Mouse (Mus musculus): ENCODE measurements at regions not wholly inside any gene's neighbourhood (a gene's known extent, or its start where the extent isn't known, plus 50 kb on each side); places are given as distances from the start of the nearest gene placed in this dataset.

GRCm38 (mm10) chr4:101342071-101342762 lies 76.9 kb upstream of the Ak4 start:
- ATAC-seq (ENCODE audit: low TSS enrichment): no peak

DNA sequence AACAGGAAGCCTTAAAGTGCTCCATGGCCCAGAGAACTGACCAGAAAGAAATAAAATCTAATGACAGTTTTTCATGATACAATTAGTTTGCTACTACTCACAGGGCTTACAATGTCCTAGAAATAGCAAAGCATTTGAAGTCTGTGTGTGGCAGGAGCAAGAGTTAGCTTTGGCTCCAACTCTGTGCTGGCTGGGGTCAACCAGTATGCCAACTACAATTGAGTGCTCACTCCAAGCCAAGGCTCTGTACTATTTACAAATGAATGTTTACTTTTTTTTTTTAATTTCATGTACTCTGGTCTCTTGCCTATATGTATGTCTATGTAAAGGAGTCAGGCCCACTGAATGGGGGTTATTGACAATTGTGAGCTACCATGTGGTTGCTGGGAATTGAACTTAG lies 75.7 kb upstream of the Jak1 start:
- ATAC-seq (ENCODE audit: low TSS enrichment): no peak

GRCm38 (mm10) chr4:101338211-101338610 lies 73.1 kb upstream of the Jak1 start:
- no peak for ATAC-seq (ENCODE audit: low TSS enrichment)

- ATAC-seq (ENCODE audit: low TSS enrichment): no peak
These were observed 71.7 kb upstream of the Jak1 start for GRCm38 (mm10) chr4:101336811-101337210.

DNA sequence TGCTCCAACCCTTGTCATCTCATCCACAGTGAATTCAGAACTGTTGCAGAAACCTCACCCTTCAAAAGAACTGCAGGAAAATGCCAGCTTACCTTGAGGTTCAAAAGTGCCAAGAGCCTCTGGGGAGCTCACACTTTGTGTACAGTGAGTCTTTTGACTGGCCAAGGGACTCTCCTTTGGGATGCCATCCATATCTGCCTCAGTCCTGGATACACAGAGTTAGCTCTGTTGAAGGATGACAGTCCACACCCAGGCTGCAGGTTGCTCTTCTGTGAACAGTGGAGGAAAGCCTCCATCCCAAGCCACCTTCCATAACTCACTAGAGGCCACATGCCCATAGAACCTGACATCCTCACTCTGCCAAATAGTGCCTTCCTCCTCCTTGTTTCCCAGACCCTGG lies 71.3 kb upstream of the Jak1 start:
- ATAC-seq (ENCODE audit: low TSS enrichment): no peak

DNA sequence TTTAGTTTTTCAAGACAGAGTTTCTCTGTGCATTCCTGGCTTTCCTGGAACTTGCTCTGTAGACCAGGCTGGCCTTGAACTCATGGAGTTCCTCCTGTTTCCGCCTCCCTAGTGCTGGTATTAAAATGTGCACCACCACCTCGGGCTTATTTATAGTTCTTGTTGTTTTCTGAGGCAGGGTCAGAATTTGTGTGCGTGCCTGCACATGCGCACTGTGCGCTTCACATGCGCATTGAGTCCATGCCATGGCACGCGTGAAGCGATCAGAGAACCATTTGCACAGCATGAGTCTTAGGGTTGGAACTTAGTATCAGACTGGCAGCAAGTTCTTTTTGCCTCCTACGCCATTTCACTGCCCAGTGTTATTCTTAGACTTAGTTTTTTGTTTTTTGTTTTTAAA lies 68.8 kb upstream of the Jak1 start:
- ATAC-seq (ENCODE audit: low TSS enrichment): no peak

GRCm38 (mm10) chr4:101333036-101333435 lies 68.0 kb upstream of the Jak1 start:
- ATAC-seq (ENCODE audit: low TSS enrichment): no peak

DNA sequence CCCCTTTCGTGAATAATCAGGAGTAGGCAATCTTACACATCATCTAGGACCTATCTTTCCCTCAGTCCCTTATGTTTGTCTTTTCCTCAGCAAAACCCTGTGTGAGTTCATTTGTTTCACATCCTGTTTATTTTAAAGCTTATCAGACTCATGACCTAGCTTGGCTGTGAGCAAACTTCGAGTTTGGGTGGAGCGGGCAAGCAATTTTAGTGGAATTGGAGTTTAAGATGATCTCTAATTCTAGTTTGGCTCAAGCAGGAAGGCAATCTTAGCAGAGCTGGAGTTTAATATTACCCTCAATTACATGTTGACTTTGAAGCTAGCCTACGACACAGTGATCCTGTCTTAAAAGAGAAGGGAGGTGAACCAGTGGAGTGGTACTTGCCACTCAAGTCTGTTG lies 66.1 kb upstream of the Jak1 start:
- ATAC-seq (ENCODE audit: low TSS enrichment): no peak

- ATAC-seq (ENCODE audit: low TSS enrichment): no peak
These were observed 64.0 kb upstream of the Jak1 start for GRCm38 (mm10) chr4:101329060-101329459.

DNA sequence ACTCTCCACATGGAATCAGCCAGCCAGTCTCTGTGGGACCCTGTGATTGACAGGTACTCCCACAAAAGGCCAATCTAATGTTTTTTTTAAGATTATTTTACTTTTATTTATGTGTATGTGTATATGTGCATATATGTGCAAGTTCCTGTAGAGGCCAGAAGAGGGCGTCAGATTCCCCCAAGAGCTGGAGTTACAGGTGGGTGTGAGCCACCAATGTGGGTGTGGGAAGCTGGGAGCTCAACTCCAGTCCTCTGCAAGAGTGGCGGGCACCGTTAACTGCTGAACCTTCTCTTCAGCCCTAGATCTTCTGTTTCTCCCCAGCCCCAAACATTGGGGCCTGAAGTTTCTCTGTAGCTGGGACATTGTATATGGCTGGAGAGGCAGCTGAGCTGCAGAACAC lies 61.0 kb upstream of the Jak1 start:
- no peak for ATAC-seq (ENCODE audit: low TSS enrichment)

- ATAC-seq (ENCODE audit: low TSS enrichment): no peak
These were observed 56.6 kb upstream of the Jak1 start for GRCm38 (mm10) chr4:101321731-101322130.

GRCm38 (mm10) chr4:101320587-101320986 lies 55.5 kb upstream of the Jak1 start:
- no peak for ATAC-seq (ENCODE audit: low TSS enrichment)

DNA sequence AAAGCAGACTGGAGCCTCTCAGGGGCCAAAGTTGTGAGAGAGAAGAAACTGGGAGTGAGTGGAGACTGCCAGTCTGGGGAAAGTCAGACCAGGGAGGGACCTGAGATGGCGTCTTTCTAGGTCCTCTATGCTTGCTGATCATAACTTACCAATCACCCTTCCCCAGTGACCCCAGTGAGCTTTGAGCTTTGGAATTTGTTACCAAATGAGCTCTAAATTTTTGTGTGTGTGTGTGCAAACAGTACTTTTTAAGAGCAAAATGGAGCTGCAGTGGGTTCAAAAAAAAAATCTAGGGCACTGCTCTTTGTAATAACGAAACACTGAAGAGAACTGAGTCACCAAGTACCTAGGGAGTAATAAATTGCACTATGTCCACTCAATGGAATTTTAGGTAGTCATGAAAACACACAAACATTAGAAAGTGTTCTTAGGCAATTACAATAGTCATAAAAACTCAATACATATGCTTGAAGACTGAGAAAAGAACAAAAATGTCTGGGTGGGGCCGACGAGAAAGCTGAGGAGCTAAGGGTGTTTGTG lies 54.7 kb upstream of the Jak1 start:
- no peak for ATAC-seq (ENCODE audit: low TSS enrichment)

GRCm38 (mm10) chr4:101318836-101319235 lies 53.8 kb upstream of the Jak1 start:
- ATAC-seq (ENCODE audit: low TSS enrichment): no peak

GRCm38 (mm10) chr4:101316061-101316460 lies 51.0 kb upstream of the Jak1 start:
- no peak for ATAC-seq (ENCODE audit: low TSS enrichment)

All from frontal cortex, adult (tissue).